Mouse (Mus musculus) CH12F3 (cell line): ENCODE measurements around the gene Zfp989.
"Not testable (repeated sequence)": the region's sequence is repeated elsewhere in the genome, so short reads cannot be mapped to it uniquely, and the experiment has no call there.

Experiments used
- in situ Hi-C: fragments of 300-500 bp; cut with MboI; formaldehyde crosslinking; loops from 2 replicates; pipeline ENCODE4 v1.14.3; 2020; ENCODE audit warnings: low sequenced_read_pairs

The Zfp989 gene

GRCm38 (mm10) chr4:146971757-146972156 lies at the start of gene Zfp989:
TSS of gene Zfp989 (plus strand) at chr4:146971976.
- in situ Hi-C loops = not testable (repeated sequence)

GRCm38 (mm10) chr4:146932311-146933082 lies 39.3 kb upstream of the Zfp989 start:
- in situ Hi-C loops = no loop called here

- in situ Hi-C loops = not testable (repeated sequence)
Observed at GRCm38 (mm10) chr4:146941691-146942090, 30.1 kb upstream of the Zfp989 start.

GRCm38 (mm10) chr4:146976581-146976980 lies 4.8 kb downstream of the Zfp989 start:
- in situ Hi-C loops = not testable (repeated sequence)

GRCm38 (mm10) chr4:147018400-147018799 lies 46.6 kb downstream of the Zfp989 start:
- in situ Hi-C loops = not testable (repeated sequence)

GRCm38 (mm10) chr4:147021550-147021949 lies 49.8 kb downstream of the Zfp989 start, which contains the start of gene Rex2:
TSS of gene Rex2 (plus strand) at chr4:147021850.
- in situ Hi-C loops = not testable (repeated sequence)

- in situ Hi-C loops = not testable (repeated sequence)
Observed at GRCm38 (mm10) chr4:147026374-147026773, 54.6 kb downstream of the Zfp989 start.

- in situ Hi-C loops = not testable (repeated sequence)
Observed at GRCm38 (mm10) chr4:147031308-147032036, 59.7 kb downstream of the Zfp989 start.
